Mouse (Mus musculus) large intestine, adult 2 months (tissue): ENCODE data around the gene Nrf1. TPM values are rescaled to one million over a fixed set of nuclear protein-coding genes. Genes with fewer than 3 reads are reported as not detected.

Experiments
- DNase-seq: peaks from one replicate; pipeline ENCODE4 v3.0.0-alpha.2; 2012; ENCODE audit warnings: low read depth, low spot score
- WGBS: fragments of 180-500 bp; shearing (Covaris S2); methylation state at CpG from one replicate; pipeline ENCODE4 v1.1.7; 2018; 5-methylcytosine and 5-hydroxymethylcytosine counted together
- polyA plus RNA-seq: library from polyadenylated mRNA; depleted of rRNA; stranded (reverse); fragments of >200 nt; gene quantifications from 2 replicates; pipeline ENCODE4 v1.2.3, GENCODE M21; 2012

Nrf1 gene
- polyA plus RNA-seq, 1 experiment, result 23.6 TPM

DNA sequence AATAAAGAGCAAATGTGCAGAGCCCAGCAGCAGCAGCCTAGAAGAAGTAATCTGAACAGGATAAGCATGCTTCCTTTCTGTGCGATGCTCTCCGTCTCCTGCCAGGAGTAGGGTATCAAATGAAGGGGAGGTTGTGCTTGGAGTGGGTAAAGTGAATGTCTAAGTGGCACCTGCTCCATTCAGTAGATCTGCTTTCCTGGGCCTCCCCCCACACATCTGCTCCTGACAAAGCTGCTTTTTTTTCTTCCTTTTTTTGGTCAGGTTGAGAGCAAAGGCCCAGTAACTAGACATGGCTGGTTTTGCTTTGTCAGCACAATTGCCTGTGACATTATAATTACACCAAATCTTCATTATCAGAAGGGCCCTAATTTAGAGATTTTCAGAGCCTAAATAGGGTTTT lies 89.4 kb downstream of the Nrf1 start:
- 92% methylated on average over 2 of the region's 2 CpGs for WGBS
- DNase-seq, result no peak

DNA sequence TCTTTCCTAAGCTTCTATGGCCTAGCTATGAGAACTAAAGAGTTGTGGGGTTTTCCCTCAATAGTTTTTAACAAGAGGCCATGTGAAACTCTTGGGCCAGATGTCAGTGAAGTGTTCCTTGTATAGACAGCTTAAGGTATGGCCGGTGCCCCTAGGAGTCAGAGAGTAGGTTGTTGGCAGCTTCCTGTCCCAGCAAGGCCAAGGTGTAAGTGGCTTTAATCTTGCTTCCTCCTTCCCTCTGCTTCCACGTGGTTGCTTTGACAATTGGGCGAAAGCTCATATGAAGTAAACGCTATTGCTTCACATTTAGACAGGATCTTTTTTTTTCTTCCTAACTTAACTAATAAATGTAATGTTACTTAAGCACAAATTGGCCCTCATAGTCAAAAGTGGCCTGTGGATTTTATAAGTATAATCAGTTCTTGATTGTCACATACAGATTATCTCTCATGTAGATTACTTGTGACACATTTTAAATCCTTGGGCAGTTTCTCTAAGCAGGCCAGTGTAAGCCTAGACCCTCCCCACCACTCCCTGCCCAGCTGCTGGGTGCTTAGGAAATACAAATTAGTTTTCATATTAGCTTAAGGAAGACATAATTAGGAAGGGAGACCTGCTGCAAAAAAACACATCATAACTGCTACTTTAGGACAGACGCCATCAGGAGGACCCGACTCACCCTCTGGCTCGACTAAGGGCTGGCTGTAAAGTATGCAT lies 91.7 kb downstream of the Nrf1 start:
- WGBS, result 81% methylated on average over 7 of the region's 7 CpGs
- DNase-seq, result no peak

DNA sequence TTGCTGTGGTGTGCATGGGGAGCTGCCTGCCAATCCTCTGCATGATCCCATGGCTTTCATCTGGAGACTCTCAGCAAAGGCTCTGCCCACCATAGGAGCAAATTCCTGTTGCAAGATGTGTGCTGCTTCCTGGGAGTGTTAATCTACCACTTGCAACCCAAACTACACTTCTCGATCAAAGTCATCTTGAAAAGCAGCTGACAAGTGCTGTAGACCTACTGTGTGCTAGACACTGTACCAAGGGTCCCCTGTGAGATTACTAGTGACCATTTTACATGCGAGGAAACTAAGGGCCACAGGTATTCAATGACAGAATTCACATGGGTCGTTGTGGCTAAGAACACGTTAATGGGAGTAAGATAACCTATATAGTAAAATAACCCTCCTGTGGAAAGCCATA lies 95.5 kb downstream of the Nrf1 start:
- WGBS, result 93% methylated on average over 4 of the region's 4 CpGs
- DNase-seq, result no peak

DNA sequence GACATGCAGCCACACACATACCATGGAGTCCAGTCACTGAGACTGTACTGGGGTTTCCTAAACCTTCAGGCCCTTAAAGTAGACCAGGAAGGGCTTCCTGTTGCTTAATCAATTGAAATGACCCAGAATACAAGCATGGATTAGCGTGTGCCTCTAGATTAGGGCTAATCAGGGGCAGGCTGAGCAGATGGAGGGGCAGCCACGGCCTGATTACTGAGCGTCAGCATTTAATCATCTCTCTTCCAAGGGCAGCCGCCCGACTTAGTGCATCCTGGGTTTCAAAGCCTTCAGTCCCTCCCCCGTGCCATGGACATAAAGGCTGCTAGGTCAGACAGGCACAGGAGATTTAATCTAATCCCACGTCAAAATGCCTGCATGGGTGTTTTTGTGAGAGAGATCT lies 99.3 kb downstream of the Nrf1 start:
- WGBS, result 88% methylated on average over 7 of the region's 7 CpGs
- DNase-seq, result no peak

DNA sequence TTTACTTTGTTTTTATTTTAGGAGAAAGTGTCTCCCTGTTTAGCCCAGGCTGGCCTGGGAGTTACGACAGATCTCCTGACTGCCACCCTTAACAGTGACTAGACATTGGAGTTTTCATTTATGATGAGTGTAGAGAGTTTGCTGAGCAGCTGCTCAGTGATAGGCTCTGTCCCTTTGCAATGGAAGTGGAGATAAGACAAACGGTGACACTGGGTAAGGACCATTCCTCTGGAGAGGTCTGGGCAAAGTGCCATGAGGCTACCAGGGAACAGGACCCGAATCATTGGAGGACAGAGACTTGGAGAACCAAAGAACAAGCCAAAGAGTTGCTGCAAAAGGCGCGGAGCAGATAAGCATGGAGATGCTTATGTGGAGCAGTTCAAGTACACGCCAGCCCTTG lies 100.0 kb downstream of the Nrf1 start:
- no peak for DNase-seq
- 77% methylated on average over 6 of the region's 6 CpGs for WGBS

DNA sequence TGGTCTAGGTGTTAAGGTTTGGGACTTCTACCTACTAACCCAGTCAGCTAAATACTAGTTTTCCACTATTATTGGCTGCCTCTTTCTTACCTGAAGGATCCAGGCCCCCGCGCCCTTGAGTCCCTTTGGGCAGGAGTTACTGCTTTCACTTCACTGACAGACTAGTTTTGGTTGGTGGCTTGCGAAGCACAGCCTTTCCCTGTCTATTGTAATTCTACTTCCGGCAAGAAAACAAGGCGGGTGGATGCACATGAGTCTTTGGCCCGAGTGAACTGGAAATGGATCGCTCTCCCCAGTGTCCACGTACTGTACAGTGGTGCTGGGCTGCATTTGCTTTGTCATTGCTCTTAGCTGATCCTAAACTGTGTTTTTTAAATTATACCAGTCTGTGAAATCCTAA lies 102.7 kb downstream of the Nrf1 start:
- whole genome bisulfite sequencing, result 92% methylated on average over 8 of the region's 8 CpGs
- DNase-seq, result no peak

DNA sequence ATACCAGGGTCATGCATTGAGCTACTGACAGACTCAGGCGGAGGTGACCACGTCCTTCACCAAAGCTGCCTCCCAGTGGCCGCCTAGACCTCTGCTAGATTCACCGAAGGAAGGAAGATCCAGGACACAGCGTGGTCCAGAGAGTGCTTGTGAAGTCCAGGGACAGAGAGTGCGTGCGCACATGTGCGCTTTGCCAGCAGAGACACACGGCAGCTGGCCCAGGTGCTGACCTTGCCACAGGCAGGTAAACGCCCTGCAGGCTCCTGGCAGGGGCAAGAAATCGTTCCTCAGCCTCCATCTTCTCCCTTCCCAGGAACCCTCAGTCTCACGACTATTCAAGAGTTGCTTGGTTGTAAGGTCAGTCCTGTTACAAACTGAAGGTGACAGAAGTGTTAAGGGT lies 104.4 kb downstream of the Nrf1 start:
- 84% methylated on average over 12 of the region's 12 CpGs for WGBS
- no peak for DNase-seq

DNA sequence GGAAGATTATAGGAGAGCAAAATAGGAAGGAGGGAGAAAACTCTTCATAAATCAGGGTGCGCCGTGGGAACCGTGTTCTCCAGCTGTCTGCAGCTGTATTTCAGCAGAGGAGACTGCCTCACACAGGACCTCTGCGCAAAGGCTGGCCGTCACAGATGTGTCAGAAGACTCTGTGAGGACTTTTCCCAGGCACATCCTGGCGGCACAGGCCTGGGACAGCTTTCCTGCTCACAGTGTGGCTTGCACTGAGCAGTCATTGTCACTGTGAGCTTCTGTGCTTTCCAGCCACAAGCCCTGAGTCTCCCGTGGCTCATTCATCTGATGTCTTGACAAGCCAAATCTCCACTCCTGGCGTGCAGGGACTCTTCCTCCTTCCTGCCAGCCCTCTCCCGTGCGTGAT lies 104.9 kb downstream of the Nrf1 start:
- DNase-seq, result no peak
- 78% methylated on average over 10 of the region's 10 CpGs for WGBS

DNA sequence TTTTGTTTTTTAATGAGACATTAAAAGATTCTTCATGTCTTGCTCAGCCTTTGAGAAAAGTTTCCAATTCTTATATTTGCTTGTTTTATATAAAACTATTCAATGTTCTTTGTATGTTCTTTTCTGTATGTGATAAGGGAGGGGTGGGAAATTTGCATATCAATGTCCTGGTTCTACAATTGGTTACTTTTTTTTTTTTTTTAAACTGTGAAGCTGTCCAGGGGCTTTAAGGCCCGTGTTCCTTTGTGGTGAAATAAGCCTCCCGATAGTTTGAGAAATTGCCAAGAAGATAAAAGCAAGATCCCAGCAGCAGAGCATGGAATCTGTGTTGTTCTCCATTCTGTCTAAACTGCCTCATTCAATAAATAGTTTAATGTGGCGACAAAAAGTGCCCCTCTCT lies 105.3 kb downstream of the Nrf1 start:
- WGBS, result 85% methylated on average over 3 of the region's 3 CpGs
- no peak for DNase-seq

DNA sequence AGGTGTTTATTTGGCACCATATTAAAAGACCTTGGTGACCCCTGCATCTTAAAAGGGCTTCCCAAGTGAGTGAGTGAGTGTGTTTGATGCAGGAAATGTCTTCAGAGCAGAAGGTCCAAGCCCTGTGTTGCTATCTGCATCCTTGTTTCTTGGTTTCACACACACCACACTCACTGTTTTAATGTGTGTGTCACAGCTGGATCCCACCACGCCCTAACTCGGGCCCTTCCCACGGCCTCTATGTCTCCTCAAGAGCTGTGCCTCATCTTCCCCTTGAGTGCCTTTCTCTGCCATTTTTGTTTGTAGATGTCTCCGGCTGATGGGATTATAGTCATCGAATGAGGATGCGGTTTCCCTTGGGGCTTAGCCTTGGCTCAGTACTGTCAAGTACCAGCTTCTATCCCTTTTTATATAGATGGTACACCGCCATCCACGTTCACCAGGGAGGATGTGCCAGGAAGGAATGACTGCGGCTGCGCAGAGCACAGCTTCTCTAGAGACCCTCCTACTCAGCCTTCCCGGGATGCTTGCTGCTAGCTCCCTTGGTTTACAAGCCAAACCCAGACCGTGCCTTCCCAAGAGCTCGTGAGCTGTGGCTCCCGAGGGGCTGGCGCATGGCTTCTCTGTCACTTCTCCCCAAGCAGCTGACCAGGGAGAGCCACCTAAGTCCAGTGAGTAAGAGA lies 106.1 kb downstream of the Nrf1 start:
- 88% methylated on average over 15 of the region's 15 CpGs for WGBS
- DNase-seq, result no peak

DNA sequence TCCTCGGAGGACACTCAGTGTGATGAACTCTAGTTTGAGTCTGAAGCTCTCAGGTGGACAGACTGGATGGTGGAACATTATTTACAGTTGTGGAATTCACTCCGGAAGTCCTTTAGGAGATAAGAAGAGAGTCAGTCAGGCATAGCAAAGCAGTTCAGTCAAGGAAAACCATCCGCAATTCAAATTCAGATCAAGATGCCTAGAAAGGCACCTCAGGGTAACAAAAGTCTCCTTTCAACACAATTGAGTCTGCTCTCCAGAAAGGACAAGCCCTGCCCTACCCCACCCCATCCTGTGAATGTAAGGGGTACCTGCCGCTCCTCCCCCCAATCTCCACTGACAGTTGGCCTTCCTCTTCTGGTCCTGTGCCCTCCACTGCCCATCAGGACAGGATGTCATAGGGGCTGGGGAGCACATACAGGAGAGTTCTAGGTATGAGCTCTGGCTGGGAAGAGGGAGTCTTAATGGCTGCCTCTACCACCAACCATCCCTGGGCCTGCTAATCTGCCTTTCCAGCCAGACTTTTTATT lies 111.8 kb downstream of the Nrf1 start:
- WGBS, result 84% methylated on average over 4 of the region's 4 CpGs
- DNase-seq, result no peak

DNA sequence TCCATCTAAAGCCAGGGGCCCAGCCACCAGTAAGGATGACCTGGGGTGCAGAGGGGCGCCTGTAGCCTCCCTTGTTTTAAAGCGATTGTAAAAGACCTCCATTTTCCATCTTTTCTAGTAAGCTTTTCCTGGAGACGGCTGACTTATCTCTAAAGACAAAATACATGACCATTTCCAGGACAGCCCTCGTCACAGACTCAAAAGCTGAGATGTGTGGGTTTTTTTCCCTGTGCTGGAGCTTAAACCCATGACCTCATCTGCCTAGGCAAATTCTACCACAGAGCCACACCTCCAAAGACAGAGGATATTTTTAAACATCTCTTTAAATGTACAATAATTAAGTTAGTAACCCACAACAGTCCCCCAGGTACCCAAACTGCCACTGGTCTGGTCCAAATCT lies 112.6 kb downstream of the Nrf1 start:
- DNase-seq, result no peak

DNA sequence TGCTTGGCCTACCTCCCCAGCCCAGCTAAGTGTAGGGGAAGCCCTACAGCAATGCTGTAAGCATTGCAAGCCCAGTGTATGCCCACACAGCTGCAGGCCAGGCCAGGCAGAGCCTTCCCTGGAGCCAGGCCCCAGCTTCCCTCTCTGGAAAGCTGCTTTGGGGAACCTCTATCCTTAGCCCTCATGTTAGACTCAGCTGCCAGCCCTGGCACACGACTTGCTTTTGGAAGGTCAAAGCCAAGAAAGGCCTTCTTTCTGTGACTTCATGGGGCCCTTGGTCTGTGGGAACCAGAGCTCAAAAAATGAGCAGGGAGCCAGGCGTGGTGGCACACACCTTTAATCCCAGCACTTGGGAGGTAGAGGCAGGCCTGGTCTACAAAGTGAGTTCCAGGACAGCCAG lies 113.8 kb downstream of the Nrf1 start:
- WGBS, result 76% methylated on average over 2 of the region's 2 CpGs
- DNase-seq, result no peak

More for the DNA sequence above, 112.6 kb downstream of the Nrf1 start:
- 92% methylated on average over 4 of the region's 4 CpGs for WGBS

DNA sequence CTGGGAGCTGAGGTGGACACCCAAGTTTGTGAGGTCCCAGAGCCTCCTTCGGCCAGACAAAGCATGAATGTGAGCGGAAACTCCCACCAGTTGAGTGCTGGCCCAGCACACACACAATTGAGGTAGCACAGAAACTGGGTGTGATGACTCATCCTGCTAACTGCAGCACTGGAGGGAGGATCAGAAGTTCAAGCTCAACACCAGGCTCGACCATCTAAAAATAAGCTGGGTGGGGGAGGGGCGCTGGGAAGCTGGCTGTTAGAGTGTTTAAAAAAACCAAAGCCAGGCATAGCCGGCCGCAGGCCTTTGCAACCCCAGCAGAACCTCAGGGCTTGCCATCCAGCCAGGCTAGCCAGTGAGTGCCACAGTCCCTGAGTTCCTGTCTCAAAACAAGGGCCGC lies 114.3 kb downstream of the Nrf1 start:
- DNase-seq, result no peak
- WGBS, result 62% methylated on average over 7 of the region's 7 CpGs

DNA sequence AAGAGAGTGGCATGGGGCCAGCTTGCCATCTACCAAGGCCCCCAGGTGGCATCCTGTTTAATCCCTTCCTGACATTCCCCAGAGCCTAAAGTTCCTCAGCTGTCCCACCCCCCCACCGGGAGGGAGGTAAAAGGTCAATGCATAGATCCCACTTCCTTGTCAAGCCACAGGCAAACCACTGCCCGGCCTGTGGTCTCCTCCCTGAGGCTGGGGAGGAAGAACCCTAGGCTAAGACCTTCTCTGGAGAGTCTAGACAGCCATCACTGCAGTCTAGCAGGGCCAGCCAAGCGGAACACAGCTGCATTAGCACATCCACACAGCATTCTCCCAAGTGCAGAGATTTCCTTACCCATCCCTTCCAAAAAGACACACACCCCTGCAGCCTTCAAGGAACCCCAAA lies 118.6 kb downstream of the Nrf1 start:
- WGBS, result 52% methylated on average over 3 of the region's 3 CpGs
- DNase-seq, result no peak

DNA sequence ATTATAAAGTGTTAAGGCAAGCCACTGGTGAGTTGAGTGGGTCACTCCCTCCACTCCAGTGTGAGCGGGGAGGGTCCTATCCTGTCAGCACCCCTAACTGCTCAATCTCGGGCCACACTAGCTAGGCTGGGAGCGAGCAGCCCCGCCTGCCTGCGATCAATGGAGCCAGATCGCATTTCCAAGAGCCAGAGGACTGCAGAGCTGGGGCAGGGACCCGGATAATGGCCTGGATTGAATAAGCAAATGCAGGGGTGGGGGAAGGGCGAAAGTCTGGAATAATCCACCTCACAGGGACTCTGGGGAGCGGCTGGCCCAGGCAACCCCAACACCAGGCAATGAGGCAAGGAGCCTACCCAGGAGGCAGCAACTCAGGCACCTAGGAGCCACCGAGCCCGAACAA lies 119.4 kb downstream of the Nrf1 start:
- 77% methylated on average over 11 of the region's 11 CpGs for WGBS

DNA sequence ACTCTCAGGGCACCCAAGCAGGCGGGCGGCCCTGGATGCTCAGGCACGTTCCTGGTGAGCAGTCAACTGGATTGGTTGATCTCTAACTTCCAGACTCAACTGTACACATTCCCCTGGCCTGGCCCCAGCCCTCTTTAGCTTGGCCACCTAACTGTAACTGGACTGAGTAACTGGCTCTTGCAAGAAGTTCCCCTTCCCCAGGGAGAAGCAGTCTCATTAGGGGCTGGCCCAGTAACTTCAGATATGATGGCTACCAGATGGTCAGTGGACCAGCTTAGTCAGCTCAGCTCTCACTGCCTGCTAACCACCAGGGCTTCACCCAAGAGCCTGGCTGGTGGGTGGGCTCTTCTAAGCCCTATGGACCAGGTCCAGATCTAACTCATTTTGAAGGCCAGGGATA lies 120.5 kb downstream of the Nrf1 start:
- WGBS, result 84% methylated on average over 3 of the region's 3 CpGs

More for the DNA sequence above, 119.4 kb downstream of the Nrf1 start:
- no peak for DNase-seq

DNA sequence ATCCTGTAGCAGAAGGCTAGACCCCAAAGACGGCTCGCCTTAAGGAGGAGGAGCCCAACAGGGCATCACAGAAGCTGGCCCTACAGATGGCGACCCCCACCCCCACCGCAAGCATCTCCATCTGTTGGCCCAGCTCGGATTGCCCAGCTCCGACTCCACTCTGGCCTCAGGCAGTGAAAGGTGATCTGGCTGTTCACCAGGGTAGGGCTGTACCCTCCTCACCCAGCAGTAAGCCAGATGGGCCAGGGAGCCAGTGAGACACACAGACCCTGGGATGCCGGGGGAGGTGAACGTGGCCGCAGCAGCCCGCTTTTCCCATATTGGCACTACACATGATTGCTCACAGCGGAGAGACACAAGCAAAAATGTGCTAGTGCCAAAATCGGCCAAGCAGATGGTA lies 121.4 kb downstream of the Nrf1 start:
- no peak for DNase-seq
- WGBS, result 86% methylated on average over 12 of the region's 12 CpGs

More for the DNA sequence above, 120.5 kb downstream of the Nrf1 start:
- DNase-seq, result no peak

DNA sequence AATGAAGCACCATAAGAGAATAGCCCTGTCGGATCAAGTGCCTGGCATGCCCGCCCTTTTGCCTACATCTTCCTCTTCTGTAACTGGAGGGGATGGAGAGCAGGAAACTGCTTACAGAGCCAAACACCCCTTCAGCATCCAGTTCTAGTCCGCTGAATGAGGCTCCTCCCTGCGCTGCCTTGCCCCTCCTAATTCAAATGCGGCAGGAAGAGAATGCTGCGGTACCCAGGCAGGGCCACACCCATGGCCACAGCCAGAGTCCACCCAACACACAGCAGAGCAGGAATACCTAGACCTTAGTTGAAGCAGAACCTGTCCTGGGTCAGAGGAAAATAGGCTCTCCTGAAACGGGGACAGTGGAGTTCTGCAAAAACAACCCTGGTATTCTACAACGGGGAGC lies 123.4 kb downstream of the Nrf1 start:
- WGBS, result 44% methylated on average over 8 of the region's 8 CpGs
- no peak for DNase-seq

DNA sequence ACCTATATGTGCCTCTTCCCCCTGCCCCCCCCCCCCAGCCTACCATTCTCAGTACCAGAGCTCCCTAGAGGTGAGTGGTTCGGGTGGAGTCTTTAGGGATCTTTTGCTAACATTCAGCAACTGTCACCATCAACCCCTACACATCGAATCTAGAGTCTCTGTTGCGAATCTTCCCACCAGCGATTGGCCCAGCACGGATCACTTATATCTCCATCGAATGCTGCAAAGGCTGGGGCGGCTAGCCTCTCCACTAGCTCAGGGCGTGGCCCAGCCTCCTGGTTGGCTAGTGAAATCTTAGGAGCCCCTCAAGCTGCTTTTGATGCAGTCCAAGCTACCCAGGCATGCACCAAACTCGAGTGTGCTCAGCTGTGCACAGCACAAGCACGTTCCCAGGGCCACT lies 124.2 kb downstream of the Nrf1 start:
- WGBS, result 63% methylated on average over 10 of the region's 10 CpGs

DNA sequence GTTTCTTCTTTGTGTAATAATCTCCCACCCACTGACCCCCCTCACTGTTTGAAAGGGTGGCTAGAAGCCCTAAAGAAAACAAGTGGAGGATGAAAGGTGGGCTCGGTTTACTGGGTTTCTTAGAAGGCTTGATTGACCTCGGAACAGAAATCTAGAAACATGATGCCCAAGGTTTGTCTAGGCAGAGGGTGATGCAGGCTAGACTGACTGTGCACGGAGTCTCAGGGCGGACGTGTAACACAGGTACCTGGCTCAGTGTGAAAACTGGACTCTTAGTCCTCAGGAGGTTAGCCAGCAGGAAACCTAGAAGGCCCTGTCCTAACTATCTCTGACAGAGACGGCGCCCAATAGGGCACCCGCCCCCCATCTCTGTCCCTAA lies 124.6 kb downstream of the Nrf1 start:
- WGBS, result 42% methylated on average over 8 of the region's 8 CpGs
- DNase-seq, result no peak

More for the DNA sequence above, 124.2 kb downstream of the Nrf1 start:
- DNase-seq, result no peak
